Mouse (Mus musculus) MN1 (cell line): ENCODE results near the gene B3galnt2.
"Not testable (repeated sequence)": the region's sequence is repeated elsewhere in the genome, so short reads cannot be mapped to it uniquely, and the experiment has no call there.

Experiments used
- DNase-seq: peaks from one replicate; pipeline ENCODE4 v3.0.0-alpha.2; 2016; ENCODE audit warnings: low spot score

Gene B3galnt2

GRCm38 (mm10) chr13:14006056-14006455, 51.8 kb downstream of the B3galnt2 start:
- DNase-seq, result peak; percentile 75

- DNase-seq, result no peak
Observed at GRCm38 (mm10) chr13:14011454-14011995, 57.3 kb downstream of the B3galnt2 start.

- no peak for DNase-seq
Observed at GRCm38 (mm10) chr13:14014001-14014400, 59.7 kb downstream of the B3galnt2 start.

GRCm38 (mm10) chr13:14014540-14014939, 60.3 kb downstream of the B3galnt2 start:
- DNase-seq, result no peak

- DNase-seq, result no peak
Observed at GRCm38 (mm10) chr13:14015609-14016008, 61.3 kb downstream of the B3galnt2 start.

GRCm38 (mm10) chr13:14018283-14018682, 64.0 kb downstream of the B3galnt2 start:
- DNase-seq, result no peak

- DNase-seq, result no peak
Observed at GRCm38 (mm10) chr13:14018852-14019251, 64.6 kb downstream of the B3galnt2 start.

GRCm38 (mm10) chr13:14021417-14021816, 67.1 kb downstream of the B3galnt2 start:
- not testable (repeated sequence) for DNase-seq

- DNase-seq, result no peak
Observed at GRCm38 (mm10) chr13:14025554-14025953, 71.3 kb downstream of the B3galnt2 start.

GRCm38 (mm10) chr13:14026154-14026820, 72.0 kb downstream of the B3galnt2 start:
- DNase-seq, result no peak

GRCm38 (mm10) chr13:14033309-14034072, 79.2 kb downstream of the B3galnt2 start:
- DNase-seq, result peak; percentile 60

- DNase-seq, result peak; percentile 46
Observed at GRCm38 (mm10) chr13:14034073-14034348, 79.7 kb downstream of the B3galnt2 start.

GRCm38 (mm10) chr13:14035352-14035751, 81.1 kb downstream of the B3galnt2 start:
- DNase-seq, result not testable (repeated sequence)

GRCm38 (mm10) chr13:14035875-14036630, 81.8 kb downstream of the B3galnt2 start:
- no peak for DNase-seq

GRCm38 (mm10) chr13:14038911-14039291, 84.6 kb downstream of the B3galnt2 start:
- no peak for DNase-seq

- peak; percentile 92 for DNase-seq
Observed at GRCm38 (mm10) chr13:14039292-14039965, 85.2 kb downstream of the B3galnt2 start, which contains the start of gene Tbce. TSS of gene Tbce (minus strand) at chr13:14039638.

- DNase-seq, result peak; percentile 82
Observed at GRCm38 (mm10) chr13:14040186-14040585, 85.9 kb downstream of the B3galnt2 start.

GRCm38 (mm10) chr13:14043851-14044250, 89.6 kb downstream of the B3galnt2 start:
- DNase-seq, result no peak

- no peak for DNase-seq
Observed at GRCm38 (mm10) chr13:14044521-14044920, 90.3 kb downstream of the B3galnt2 start.
